Mouse (Mus musculus): ENCODE measurements at regions not wholly inside any gene's neighbourhood (a gene's known extent, or its start where the extent isn't known, plus 50 kb on each side); places are given as distances from the start of the nearest gene placed in this dataset.

GRCm38 (mm10) chr3:121618561-121618960 lies 52.0 kb upstream of the 4930432M17Rik start:
- no peak for DNase-seq (ENCODE audit: low read depth, low spot score)

- DNase-seq (ENCODE audit: low read depth, low spot score): no peak
Measured at GRCm38 (mm10) chr3:121618161-121618560, 52.4 kb upstream of the 4930432M17Rik start.

GRCm38 (mm10) chr3:121617351-121617750 lies 53.2 kb upstream of the 4930432M17Rik start:
- no peak for DNase-seq (ENCODE audit: low read depth, low spot score)

- no peak for DNase-seq (ENCODE audit: low read depth, low spot score)
Measured at GRCm38 (mm10) chr3:121616075-121616474, 54.5 kb upstream of the 4930432M17Rik start.

GRCm38 (mm10) chr3:121614741-121615140 lies 55.8 kb upstream of the 4930432M17Rik start:
- DNase-seq (ENCODE audit: low read depth, low spot score): no peak

GRCm38 (mm10) chr3:121613224-121613623 lies 57.3 kb upstream of the 4930432M17Rik start:
- no peak for DNase-seq (ENCODE audit: low read depth, low spot score)

- no peak for DNase-seq (ENCODE audit: low read depth, low spot score)
Measured at GRCm38 (mm10) chr3:121609845-121610244, 60.7 kb upstream of the 4930432M17Rik start.

- no peak for DNase-seq (ENCODE audit: low read depth, low spot score)
Measured at GRCm38 (mm10) chr3:121609090-121609489, 61.5 kb upstream of the 4930432M17Rik start.

GRCm38 (mm10) chr3:121604737-121605136 lies 65.8 kb upstream of the 4930432M17Rik start:
- no peak for DNase-seq (ENCODE audit: low read depth, low spot score)

- no peak for DNase-seq (ENCODE audit: low read depth, low spot score)
Measured at GRCm38 (mm10) chr3:121604081-121604480, 66.5 kb upstream of the 4930432M17Rik start.

- DNase-seq (ENCODE audit: low read depth, low spot score): no peak
Measured at GRCm38 (mm10) chr3:121602826-121603370, 67.7 kb upstream of the 4930432M17Rik start.

- no peak for DNase-seq (ENCODE audit: low read depth, low spot score)
Measured at GRCm38 (mm10) chr3:121602082-121602561, 68.4 kb upstream of the 4930432M17Rik start.

GRCm38 (mm10) chr3:121600841-121601240 lies 68.6 kb upstream of the Slc44a3 start:
- no peak for DNase-seq (ENCODE audit: low read depth, low spot score)

GRCm38 (mm10) chr3:121600388-121600787 lies 68.2 kb upstream of the Slc44a3 start:
- DNase-seq (ENCODE audit: low read depth, low spot score): peak; percentile 7

- DNase-seq (ENCODE audit: low read depth, low spot score): no peak
Measured at GRCm38 (mm10) chr3:121597988-121598387, 65.8 kb upstream of the Slc44a3 start.

GRCm38 (mm10) chr3:121597203-121597602 lies 65.0 kb upstream of the Slc44a3 start:
- no peak for DNase-seq (ENCODE audit: low read depth, low spot score)

GRCm38 (mm10) chr3:121594580-121594979 lies 62.4 kb upstream of the Slc44a3 start:
- DNase-seq (ENCODE audit: low read depth, low spot score): no peak

- no peak for DNase-seq (ENCODE audit: low read depth, low spot score)
Measured at GRCm38 (mm10) chr3:121593598-121594117, 61.5 kb upstream of the Slc44a3 start.

- DNase-seq (ENCODE audit: low read depth, low spot score): no peak
Measured at GRCm38 (mm10) chr3:121593143-121593542, 60.9 kb upstream of the Slc44a3 start.

GRCm38 (mm10) chr3:121589494-121589885 lies 57.3 kb upstream of the Slc44a3 start:
- DNase-seq (ENCODE audit: low read depth, low spot score): no peak

GRCm38 (mm10) chr3:121588737-121589493 lies 56.7 kb upstream of the Slc44a3 start:
- no peak for DNase-seq (ENCODE audit: low read depth, low spot score)

GRCm38 (mm10) chr3:121585306-121585705 lies 53.1 kb upstream of the Slc44a3 start:
- no peak for DNase-seq (ENCODE audit: low read depth, low spot score)

GRCm38 (mm10) chr3:121584736-121585151 lies 52.5 kb upstream of the Slc44a3 start:
- no peak for DNase-seq (ENCODE audit: low read depth, low spot score)
